Mouse (Mus musculus) retina, postnatal 1 day (tissue): ENCODE data around the gene Hoxc5.

Experiments used
- DNase-seq: peaks from one replicate; pipeline ENCODE4 v3.0.0-alpha.2; 2012

Hoxc5 gene

DNA sequence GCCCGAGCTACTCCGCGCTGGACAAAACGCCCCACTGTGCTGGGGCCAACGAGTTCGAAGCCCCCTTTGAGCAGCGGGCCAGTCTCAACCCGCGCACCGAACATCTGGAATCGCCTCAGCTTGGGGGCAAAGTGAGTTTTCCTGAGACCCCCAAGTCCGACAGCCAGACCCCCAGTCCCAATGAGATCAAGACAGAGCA, at the start of gene Hoxc5:
Hoxc5 (plus strand) TSS at position 132 of the 199 bp plus-strand sequence.
- no peak for DNase-seq

DNA sequence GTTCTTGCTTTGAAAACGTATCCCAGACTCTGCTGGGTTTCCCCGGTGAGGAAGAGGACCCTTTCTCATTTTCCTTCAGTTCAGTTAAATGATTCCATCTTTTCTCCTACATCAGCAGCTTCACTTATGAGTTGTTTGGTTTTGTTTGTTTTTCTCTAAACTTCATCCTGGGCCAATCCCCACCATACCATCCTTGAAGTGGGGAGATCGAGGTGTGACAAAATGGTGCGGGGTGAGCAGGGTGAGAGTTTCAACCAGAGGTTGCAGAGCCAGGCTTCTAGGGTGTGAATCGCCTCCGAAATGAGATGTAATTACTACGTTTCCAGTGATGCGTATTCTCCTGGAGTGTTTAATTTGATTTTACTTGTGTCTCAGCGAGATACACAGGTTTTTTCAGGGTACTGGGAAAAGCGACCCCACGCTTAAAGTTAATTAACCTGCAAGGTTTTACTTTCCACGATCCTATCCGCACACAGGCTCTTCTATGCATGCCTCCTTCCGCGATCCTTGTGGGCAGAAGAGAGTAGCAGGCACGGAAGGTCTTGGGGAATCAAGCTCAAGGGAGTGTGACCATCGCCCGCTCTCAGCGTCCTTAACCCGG, 49.2 kb upstream of the Hoxc5 start:
- no peak for DNase-seq

DNA sequence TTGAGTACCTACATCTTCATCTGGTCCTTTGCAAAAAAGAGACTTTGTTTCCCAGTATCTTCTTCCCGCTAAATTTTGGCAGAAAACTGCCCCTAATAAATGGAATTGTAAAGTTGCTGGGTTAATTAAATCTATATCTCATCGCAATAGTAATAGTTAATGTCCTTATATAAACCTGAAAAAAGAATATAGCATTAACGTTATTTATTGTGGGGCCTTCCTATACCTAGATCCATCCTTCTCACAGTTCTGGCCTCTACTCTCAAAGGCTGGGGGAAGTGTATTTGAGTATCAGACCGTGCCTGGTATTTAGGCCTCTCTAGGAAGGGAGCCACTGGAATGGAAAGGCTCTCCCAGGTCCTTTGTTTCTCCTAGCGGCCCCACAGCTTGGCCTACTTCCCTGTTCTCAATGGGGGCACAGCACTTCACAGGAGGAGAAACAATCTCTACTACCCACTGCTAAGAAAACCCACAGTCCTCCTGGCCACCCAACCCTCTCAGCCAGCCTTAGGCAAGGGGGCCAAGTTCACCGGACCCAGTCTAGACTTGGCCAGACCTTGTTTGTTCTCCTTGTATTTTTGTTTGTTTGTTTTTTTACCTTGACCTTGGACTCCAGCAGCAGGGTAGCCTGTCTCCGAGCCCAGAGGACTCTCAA, 48.5 kb upstream of the Hoxc5 start:
- peak; percentile 54 for DNase-seq

DNA sequence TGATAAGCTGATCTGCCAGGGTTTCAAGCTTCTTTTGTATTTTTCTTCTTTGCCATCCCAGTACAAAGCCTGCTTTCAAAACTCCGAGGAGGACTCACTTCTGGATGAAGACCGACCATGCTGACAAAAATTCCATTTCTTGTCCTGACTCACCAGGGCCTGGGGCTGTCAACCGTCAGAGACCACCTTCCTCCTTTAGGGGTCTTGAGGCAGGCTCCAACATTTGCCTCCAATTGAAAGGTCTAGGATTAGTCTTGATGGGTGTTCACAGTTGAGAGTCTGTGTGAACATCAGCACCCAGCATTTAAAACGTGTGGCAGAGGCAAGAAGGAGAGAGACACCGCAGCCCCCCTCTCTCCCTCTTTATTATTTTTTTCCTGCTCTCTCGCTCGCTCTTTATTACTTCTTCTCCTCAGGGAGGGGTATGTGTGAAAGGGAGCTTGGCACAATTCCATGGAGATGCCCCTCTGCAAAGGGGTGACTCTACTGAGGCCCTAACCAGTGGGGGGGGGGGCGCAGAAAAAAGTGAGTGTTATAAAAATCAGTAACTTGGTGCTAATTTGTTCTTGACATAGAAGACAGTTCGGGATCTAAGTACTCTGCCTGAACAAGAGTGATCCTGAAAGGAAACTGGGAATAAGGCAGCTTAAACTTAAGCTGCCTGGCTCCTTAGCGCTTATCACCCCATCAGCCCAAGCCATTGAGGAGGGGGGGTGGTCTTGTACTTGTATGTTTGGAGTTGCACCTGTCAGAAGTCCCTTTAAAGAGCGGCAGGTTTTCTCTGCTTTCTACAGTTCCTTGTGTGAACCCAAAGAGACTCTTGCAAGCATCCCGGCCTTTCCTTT, 47.7 kb upstream of the Hoxc5 start:
- no peak for DNase-seq

GRCm38 (mm10) chr15:102920619-102921018, 46.6 kb upstream of the Hoxc5 start:
- DNase-seq, result peak; percentile 94

DNA sequence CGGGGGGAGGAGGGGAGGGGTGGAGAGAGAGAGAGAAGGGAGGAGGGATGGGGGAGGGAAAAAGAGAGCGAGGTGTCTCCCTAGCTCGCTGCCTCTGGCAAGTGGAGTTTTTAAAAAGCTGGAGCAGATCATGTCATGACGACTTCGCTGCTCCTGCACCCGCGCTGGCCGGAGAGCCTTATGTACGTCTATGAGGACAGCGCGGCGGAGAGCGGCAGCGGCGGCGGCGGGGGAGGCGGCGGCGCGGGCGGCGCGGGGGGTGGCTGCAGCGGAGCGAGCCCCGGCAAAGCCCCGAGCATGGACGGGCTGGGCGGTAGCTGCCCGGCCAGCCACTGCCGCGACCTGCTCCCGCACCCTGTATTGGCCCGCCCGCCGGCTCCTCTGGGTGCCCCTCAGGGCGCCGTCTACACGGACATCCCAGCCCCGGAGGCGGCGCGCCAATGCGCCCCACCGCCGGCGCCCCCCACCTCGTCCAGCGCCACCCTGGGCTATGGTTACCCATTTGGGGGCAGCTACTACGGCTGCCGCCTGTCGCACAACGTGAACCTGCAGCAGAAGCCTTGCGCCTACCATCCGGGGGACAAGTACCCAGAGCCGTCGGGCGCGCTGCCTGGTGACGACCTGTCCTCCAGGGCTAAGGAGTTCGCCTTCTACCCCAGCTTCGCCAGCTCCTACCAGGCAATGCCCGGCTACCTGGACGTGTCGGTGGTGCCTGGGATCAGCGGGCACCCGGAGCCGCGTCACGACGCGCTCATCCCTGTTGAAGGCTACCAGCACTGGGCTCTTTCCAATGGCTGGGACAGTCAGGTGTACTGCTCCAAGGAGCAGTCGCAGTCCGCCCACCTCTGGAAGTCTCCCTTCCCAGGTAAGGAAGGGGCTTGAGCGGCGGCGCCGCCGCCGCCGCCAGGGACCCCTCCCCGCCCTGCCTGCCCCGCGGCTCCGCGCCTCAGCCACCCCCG, 45.9 kb upstream of the Hoxc5 start, which contains the start of gene Hoxc13:
Hoxc13 (plus strand) TSS at position 51 of the 959 bp plus-strand sequence.
- DNase-seq, result no peak

- DNase-seq, result no peak
Observed at GRCm38 (mm10) chr15:102922012-102922362, 45.3 kb upstream of the Hoxc5 start.

GRCm38 (mm10) chr15:102922636-102923500, 44.4 kb upstream of the Hoxc5 start:
- DNase-seq, result no peak

DNA sequence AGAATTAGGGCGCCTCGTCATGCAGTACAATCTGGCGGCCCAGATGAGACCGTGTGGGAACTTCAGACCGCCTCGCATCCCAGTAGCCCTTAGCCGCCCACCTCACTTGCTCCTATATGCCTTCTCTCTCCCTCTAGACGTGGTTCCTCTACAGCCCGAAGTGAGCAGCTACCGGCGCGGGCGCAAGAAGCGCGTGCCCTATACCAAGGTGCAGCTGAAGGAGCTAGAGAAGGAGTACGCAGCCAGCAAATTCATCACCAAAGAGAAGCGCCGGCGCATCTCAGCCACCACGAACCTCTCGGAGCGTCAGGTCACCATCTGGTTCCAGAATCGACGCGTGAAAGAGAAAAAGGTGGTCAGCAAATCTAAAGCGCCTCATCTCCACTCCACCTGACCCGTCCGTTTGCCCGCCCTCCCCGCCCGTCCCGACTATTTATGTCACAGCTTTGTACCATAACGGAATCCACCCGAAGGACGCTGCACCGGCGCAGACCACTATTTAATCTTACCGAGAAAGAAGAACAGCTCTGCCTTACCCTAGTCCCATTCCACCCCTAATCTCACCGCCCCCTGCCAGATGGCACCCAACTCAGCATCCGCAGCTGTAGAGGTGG, 40.1 kb upstream of the Hoxc5 start:
- no peak for DNase-seq

DNA sequence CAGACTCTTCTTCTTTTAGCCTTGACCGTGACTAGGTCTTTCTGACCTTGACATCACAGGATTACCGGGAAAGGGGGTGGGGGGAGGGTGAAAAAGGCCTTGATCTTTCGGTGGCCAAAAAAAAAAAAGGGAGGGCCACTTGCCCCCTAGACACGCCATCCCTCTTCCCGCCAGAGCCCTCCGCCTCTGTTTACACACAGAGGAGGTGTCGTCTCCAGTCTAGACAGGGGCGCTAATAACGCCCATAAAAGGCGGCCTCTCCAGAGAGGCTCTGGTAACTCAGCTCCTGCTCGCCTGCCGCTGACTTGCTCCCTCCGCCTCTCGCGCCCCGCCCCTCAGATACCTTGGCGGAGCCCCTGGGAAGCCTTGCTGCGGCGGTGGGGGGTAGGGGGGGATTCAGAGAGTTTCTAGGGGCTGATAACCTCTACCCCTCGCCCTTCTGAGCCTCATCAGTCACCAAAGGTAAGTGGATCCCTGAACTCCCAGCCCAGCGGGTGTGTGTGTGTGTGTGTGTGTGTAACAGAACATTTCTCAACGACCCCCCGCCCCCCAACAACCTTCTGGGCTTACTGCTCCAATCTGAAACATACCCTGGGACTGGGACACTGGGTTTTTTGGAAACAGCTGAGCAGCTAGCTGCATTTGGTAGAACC, 35.4 kb upstream of the Hoxc5 start:
- no peak for DNase-seq

DNA sequence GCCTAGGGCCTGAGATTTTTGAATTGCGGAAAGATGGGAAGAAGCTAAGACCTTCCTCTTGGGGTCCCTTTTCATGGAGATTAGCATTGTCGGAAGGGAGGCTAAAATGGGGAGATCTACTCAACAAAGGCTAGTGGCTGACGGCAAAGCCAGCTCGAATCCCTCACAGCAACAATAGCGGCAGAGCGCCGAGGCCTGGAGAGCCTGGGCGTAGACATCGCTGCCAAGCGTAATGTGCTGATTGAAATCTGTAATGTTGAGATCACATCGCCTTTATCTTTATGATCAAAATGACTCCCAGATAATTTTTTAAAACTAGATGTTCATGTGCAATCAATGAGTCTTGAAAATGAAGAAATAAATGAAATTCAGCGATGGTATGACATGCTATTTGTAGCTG, 32.8 kb upstream of the Hoxc5 start:
- no peak for DNase-seq

DNA sequence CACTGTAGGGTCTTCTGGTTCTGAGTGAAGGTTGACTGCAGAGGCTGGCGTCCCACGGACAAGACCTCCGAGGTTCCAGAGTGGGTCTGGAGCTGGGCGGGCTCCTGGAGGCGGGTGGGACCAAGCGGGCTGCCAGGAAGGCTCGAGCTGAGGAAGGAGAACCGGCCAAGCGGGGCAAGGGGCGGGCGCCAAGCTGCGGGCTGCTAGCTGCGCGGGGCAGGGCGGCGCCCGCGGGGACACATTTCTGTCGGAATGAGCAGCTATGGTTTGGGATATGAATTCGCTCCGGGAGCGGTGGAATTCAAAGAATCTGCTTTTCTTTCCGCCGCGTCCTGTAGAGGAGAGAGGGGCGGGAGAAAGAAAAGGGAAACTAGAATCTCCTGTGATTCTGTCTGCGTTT, 32.3 kb upstream of the Hoxc5 start:
- DNase-seq, result no peak

DNA sequence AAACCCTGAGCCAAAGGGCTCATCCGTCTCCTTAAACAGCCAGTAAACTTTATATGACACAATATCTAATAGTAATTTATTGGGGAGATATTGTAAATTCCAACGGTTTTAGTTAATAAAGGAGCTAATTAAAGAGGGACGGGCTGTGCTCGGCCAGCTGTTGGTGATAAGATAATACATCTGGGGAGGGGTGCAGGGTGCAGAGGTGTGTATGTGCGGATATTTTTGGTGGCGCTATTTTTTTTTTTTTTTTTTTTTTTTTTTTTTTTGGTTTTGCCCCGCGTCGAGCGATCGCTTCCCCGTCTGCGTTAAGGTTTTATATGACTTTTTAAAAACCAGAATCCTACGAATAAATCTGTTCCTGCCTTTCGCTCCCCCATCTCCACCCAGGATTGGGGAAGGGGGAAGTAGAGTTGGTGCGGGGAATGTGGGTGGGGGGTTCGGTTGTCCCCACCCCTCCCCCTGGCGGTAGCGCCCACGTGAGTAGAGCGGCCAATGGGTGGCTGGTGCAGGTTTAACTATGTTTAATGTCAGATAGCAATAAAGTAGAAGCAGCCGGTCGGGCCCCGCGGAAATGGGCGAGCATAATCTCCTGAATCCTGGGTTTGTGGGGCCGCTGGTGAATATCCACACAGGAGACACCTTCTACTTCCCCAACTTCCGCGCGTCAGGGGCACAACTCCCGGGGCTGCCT, 30.8 kb upstream of the Hoxc5 start, which contains the start of gene Hoxc12:
Hoxc12 (plus strand) TSS at position 479 of the 694 bp plus-strand sequence.
- no peak for DNase-seq

DNA sequence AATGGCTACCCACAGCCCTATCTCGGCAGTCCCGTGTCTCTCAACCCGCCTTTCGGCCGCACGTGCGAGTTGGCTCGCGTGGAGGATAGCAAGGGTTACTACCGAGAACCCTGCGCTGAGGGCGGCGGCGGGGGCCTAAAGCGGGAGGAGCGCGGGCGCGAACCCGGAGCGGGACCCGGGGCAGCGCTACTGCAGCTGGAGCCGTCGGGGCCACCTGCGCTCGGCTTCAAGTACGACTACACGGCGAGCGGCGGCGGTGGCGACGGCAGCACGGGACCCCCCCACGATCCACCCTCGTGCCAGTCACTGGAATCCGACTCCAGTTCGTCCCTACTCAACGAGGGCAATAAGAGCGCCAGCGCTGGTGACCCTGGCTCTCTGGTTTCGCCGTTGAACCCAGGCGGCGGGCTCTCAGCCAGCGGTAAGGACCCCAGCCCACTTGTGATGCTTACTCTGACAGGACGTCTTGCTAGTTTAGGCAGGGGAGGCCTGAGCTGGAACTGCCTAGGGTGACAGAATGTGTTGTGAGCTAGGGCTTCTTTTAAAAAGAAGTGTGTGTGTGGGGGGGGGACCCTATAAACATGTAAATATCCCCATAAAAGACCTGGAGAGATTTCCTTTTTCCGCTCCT, 30.1 kb upstream of the Hoxc5 start:
- DNase-seq, result no peak

- DNase-seq, result no peak
Observed at GRCm38 (mm10) chr15:102939256-102940155, 27.7 kb upstream of the Hoxc5 start.

DNA sequence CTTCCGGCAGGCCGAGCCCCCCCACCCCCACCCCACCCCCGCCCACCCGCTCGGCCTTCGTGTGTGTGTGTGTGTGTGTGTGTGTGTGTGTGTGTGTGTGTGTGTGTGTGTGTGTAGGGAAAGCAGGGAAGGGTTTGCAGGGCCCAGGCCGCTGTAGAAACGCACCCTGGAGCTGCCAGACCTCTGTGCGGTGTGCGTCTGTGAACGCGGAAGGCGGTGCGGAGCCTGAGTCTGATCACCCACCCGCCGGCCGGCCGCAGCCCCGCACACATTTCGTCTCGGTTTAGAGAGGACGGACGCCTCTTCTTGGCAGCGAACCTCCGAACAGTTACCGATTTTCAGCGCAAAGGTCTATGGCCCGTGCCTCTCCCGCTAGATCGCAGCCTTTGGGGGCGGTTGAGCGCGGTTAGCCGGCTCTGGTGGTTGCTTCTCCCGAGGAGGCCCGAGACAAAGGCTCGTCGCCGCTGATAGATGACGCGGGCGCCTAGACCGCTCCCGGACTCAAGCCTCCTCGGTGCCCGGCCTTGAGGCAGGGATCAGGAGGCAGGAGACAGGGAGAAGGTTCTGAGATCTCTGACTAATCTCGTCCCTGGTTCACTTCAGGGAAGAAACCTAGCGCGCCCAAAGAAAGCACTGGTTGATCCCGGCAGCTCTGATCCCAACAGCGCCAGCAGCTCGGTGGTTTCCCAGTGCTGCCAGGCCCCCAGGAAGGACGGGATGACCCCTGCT, 24.3 kb upstream of the Hoxc5 start:
- peak; percentile 59 for DNase-seq

GRCm38 (mm10) chr15:102943468-102943813, 23.8 kb upstream of the Hoxc5 start:
- no peak for DNase-seq
